Mouse (Mus musculus) brain, embryonic 14.5 days (tissue): ENCODE results near the gene Ccn5.

Experiments used
- CTCF ChIP-seq: fragments of 200-500 bp; IDR thresholded peaks from 2 replicates; pipeline ENCODE4 v1.5.1; 2012; ENCODE audit warnings: inconsistent platforms, mild to moderate bottlenecking, moderate library complexity, borderline replicate concordance; ENCODE audit not compliant: insufficient read depth, insufficient read length; ENCODE audit errors: extremely low read depth
- POLR2A ChIP-seq: fragments of 200-500 bp; IDR thresholded peaks from 2 replicates; pipeline ENCODE4 v1.6.1; 2012; ENCODE audit warnings: mild to moderate bottlenecking, inconsistent platforms, borderline replicate concordance; ENCODE audit not compliant: poor library complexity, insufficient read depth, insufficient read length, severe bottlenecking; ENCODE audit errors: extremely low read depth

- peak; percentile 76 for TF ChIP-seq CTCF
- no peak for TF ChIP-seq POLR2A
These were observed 37.7 kb downstream of the Ccn5 start for GRCm38 (mm10) chr2:163858254-163858947.
